Mouse (Mus musculus): ENCODE measurements at regions not wholly inside any gene's neighbourhood (a gene's known extent, or its start where the extent isn't known, plus 50 kb on each side); places are given as distances from the start of the nearest gene placed in this dataset.

GRCm38 (mm10) chr6:59537025-59537424 lies 110.9 kb upstream of the Gprin3 start:
- TF ChIP-seq CTCF (IDR thresholded peaks at IDR 0.05) (0 out of 2 replicates have a peak, but pooled peaks have one; percentile 20), POLR2A (IDR thresholded peaks at IDR 0.05; ENCODE audit: insufficient read depth, low read depth, low read length) (no peak), EP300 (IDR thresholded peaks at IDR 0.05; ENCODE audit: insufficient read depth, low read depth, low read length) (no peak)

All from heart, adult 2 months (tissue).